Mouse (Mus musculus): Measurements from ENCODE around the gene Pcnx3. TPM values are rescaled to one million over a fixed set of nuclear protein-coding genes. Genes with fewer than 3 reads are reported as not detected.

The Pcnx3 gene
- polyA plus RNA-seq (2014; fragmentation: Nextera tagmentation; extraction: Ambion mirVana): 20.9 and 24.6 TPM in 2 replicates

DNA sequence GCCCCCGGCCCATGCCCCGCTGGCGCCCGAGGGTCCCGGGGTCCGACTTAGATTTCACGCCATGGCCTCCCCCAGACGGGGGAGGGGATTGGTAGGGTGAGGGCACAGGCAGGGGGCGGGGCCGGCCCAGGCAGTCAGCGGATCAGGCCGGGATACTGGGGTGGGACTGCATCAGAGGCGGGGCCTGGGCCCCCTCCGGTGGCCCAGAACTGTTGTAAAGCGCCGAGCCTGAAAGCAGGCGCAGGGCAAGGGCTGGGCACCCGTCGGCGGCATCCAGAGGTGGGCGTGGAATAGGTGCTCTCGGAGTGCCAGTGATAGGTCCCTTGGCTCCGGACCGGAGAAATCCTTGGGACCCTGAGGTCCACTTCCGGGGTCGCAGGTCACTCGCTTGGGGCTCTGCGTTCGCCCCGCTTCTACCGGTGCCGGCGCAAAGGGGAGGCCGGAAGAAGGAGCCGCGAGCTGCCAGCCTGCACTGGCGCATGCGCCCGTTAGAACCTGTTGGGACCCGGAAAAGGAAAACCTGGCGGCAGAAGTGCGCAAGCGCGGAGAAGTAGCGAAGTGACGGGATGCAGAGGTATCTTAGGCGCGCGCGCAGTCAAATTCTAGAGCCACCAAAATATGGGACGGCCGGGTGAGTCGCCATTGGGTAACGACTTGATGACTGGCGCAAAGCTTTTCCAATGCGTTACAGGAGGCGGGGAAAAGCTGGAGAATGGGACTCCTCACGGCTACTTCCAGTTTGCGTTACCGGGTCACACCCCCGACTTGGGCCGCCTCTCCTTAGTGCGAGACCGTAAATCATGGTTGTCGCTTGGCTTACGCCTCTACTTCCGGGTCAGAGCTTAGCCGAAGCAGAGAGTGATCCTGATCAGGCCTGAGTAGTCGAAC, at the start of gene Pcnx3, which contains the start of gene Map3k11:
TSS of gene Pcnx3 (minus strand) at position 709 of the 888 bp plus-strand sequence.
TSS of gene Map3k11 (plus strand) at position 543 of the 888 bp plus-strand sequence.
- peaks cover 21% of the 10 kb centered on the region for H3K4me1 ChIP-seq (ENCODE audit: control insufficient read depth, insufficient read depth, low read length)
- ATAC-seq: peak; percentile 96
- under 1% methylated on average over 69 of the region's 69 CpGs for WGBS

DNA sequence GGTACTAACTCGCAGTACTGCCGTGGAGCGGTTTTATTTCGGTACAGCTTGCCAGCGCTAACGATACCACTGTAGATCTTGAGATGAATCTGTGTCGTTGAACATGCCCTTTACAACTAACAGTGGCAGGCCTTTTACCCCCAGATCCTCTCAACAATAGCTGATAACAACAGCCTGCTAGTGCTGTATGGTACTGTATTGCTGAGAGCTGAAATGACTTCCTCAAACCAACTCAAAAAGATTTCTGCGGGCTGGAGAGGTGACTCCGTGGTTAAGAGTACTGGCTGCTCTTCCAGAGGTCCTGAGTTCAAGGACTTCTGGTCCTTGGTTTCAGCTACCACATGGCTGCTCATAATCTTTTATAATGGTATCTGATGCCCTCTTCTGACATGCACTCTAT, 45.6 kb upstream of the Pcnx3 start:
- Histone ChIP-seq H3K4me1 (ENCODE audit: control insufficient read depth, insufficient read depth, low read length) (peaks cover 10% of the 10 kb centered on the region), H3K4me2 (ENCODE audit: low read length) (no peak overlapping the region), H3K27me3 (replicated peaks; ENCODE audit: control insufficient read depth, insufficient read depth, low read length) (no peaks in the 10 kb centered on the region), H3K4me3 (ENCODE audit: low read depth, low read length) (no peak overlapping the region), H3K9me3 (replicated peaks; ENCODE audit: control insufficient read depth, low read length) (no peaks in the 10 kb centered on the region), H3K36me3 (ENCODE audit: control insufficient read depth, insufficient read depth, low read length) (no peaks in the 10 kb centered on the region), H3K27ac (ENCODE audit: low read depth, low read length) (no peak overlapping the region), H3K9ac (ENCODE audit: low read length) (no peak overlapping the region)
- DNase-seq (ENCODE audit: low spot score) (no peak), ATAC-seq (no peak)
- WGBS: 86% methylated on average over 9 of the region's 9 CpGs

More for the DNA sequence above, at the start of gene Pcnx3, which contains the start of gene Map3k11:
- DNase-seq (ENCODE audit: low spot score): peak; percentile 99
- Histone ChIP-seq H3K27me3 (replicated peaks; ENCODE audit: control insufficient read depth, insufficient read depth, low read length) (no peaks in the 10 kb centered on the region), H3K4me3 (ENCODE audit: low read depth, low read length) (peak within 1 kb of the TSS; percentile 89), H3K36me3 (ENCODE audit: control insufficient read depth, insufficient read depth, low read length) (peaks cover 60% of the 10 kb centered on the region), H3K4me2 (ENCODE audit: low read length) (peak within 1 kb of the TSS; percentile 100), H3K9me3 (replicated peaks; ENCODE audit: control insufficient read depth, low read length) (no peaks in the 10 kb centered on the region), H3K27ac (ENCODE audit: low read depth, low read length) (peak within 1 kb of the TSS; percentile 78), H3K9ac (ENCODE audit: low read length) (peak within 1 kb of the TSS; percentile 87)

DNA sequence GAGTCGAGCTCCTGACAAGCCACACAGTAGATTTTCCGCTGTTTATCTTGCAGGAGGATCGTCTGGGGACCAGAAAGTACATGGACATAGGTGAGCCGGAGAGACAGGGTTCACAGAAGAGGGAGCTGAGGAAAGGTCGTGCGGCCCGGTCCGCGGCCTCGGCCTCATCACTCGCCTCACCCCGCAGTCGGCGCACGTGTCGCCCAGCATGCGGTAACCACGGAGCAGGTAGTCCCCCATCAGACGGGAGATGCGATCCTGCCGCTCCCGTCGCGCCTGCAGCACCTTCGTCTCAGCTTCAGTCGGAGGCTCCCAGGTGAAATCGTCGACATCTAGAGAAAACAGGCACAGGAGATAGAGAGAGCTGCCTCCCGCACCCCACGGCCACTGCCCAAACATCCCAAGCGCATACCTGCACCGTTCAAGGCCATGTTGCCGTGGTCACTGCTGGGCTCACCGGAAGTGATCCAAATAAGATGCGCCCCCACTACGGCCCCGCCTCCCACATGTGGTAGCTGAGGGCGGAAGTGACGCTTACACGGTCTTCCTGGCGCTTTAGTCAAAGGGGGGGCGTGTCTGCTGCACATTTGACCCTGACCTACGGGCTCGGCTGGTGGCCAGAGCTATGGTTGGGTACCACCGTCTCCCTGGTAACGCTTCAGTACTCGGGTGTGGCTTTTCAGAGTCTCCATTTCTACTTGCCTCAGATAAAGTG, 42.7 kb upstream of the Pcnx3 start:
- peak; percentile 98 for DNase-seq (ENCODE audit: low spot score)
- no peaks in the 10 kb centered on the region for H3K9me3 ChIP-seq (replicated peaks; ENCODE audit: control insufficient read depth, low read length)
- H3K27ac ChIP-seq (ENCODE audit: low read depth, low read length): 0 out of 2 replicates have a peak overlapping the region, but pooled peaks have one; percentile 27
- H3K27me3 ChIP-seq (replicated peaks; ENCODE audit: control insufficient read depth, insufficient read depth, low read length): no peaks in the 10 kb centered on the region
- peak overlapping the region; percentile 77 for H3K4me3 ChIP-seq (ENCODE audit: low read depth, low read length)
- WGBS: under 1% methylated on average over 47 of the region's 47 CpGs
- peak overlapping the region; percentile 99 for H3K4me2 ChIP-seq (ENCODE audit: low read length)
- peak overlapping the region; percentile 78 for H3K9ac ChIP-seq (ENCODE audit: low read length)
- peak; percentile 85 for ATAC-seq
- H3K4me1 ChIP-seq (ENCODE audit: control insufficient read depth, insufficient read depth, low read length): peaks cover 30% of the 10 kb centered on the region
- H3K36me3 ChIP-seq (ENCODE audit: control insufficient read depth, insufficient read depth, low read length): 0 out of 2 replicates have a peak, but pooled peaks cover 6% of the 10 kb centered on the region

DNA sequence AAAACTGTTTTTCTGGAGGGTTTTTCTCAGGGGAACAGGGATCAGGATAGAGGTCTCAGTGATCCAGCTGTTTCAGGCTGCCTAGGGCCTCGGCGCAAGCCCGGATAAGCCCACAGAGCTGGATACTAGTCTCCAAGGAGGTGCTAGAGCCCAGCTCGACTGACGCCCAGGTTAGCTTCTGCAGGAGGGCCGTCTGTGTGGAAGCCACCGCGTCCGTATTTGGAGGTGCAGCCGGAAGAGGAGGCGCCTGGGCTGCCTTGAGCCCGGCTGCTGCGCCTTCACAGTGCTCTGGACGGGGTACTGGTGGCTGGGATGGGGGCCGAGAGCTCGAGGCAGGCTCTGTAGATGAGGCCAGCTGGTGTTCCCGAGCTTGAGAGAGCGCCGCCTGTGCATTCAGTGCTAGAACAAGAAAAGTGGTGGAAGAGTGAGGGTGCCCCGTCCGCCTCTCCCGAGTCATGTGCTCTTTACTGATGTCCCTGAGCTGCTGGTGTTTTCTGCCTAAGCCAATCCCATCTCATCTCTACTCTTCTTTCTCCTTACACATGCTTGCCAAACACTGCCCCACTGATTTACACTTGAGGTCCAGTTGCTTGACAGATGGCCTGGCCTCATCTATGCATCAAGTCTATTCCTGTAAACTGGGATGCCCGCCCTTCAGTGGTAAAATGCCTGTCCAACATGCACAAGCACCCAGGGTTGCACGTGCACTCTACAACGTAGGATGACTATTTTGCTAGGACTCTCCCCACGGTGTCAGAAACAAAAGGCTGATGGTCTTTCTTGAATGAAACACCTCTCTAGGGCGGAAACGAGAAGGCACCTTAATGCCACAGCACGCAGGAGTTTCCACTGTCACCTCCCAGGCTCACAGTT, 41.8 kb upstream of the Pcnx3 start:
- peak overlapping the region; percentile 78 for H3K9ac ChIP-seq (ENCODE audit: low read length)
- DNase-seq (ENCODE audit: low spot score) (no peak), ATAC-seq (no peak)
- peak overlapping the region; percentile 99 for H3K4me3 ChIP-seq (ENCODE audit: low read depth, low read length)
- H3K9me3 ChIP-seq (replicated peaks; ENCODE audit: control insufficient read depth, low read length): no peaks in the 10 kb centered on the region
- H3K27me3 ChIP-seq (replicated peaks; ENCODE audit: control insufficient read depth, insufficient read depth, low read length): no peaks in the 10 kb centered on the region
- no peak overlapping the region for H3K27ac ChIP-seq (ENCODE audit: low read depth, low read length)
- WGBS: 72% methylated on average over 29 of the region's 29 CpGs
- peak overlapping the region; percentile 99 for H3K4me2 ChIP-seq (ENCODE audit: low read length)
- peaks cover 39% of the 10 kb centered on the region for H3K4me1 ChIP-seq (ENCODE audit: control insufficient read depth, insufficient read depth, low read length)
- peaks cover 12% of the 10 kb centered on the region for H3K36me3 ChIP-seq (ENCODE audit: control insufficient read depth, insufficient read depth, low read length)

DNA sequence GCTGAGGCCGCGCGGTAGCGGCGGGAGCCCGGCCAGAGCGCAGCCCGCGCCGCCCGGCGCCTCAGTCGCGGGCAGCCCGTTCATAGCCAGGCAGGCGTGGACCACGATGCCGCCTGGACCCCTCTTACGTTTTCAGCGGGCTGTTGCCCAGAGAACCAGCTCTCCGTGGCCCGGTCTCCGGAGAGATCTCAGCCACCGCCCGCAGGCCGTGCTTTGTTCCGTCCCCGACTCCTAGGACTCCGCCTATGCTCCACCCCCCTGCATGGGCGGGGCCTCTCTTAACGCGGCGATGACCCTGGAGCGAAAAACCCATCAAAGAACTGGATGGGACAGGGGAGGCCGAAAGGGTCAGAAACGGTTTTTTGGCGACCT, 40.7 kb upstream of the Pcnx3 start, which contains the start of gene Fam89b:
TSS of gene Fam89b (minus strand) at position 210 of the 372 bp plus-strand sequence.
- DNase-seq (ENCODE audit: low spot score) (peak; percentile 94), ATAC-seq (peak; percentile 84)
- peak within 1 kb of the TSS; percentile 99 for H3K4me2 ChIP-seq (ENCODE audit: low read length)
- H3K4me3 ChIP-seq (ENCODE audit: low read depth, low read length): peak within 1 kb of the TSS; percentile 99
- H3K27me3 ChIP-seq (replicated peaks; ENCODE audit: control insufficient read depth, insufficient read depth, low read length): no peaks in the 10 kb centered on the region
- under 1% methylated on average over 36 of the region's 37 CpGs for WGBS
- peaks cover 24% of the 10 kb centered on the region for H3K36me3 ChIP-seq (ENCODE audit: control insufficient read depth, insufficient read depth, low read length)
- H3K9ac ChIP-seq (ENCODE audit: low read length): peak within 1 kb of the TSS; percentile 100
- H3K4me1 ChIP-seq (ENCODE audit: control insufficient read depth, insufficient read depth, low read length): peaks cover 40% of the 10 kb centered on the region
- H3K27ac ChIP-seq (ENCODE audit: low read depth, low read length): peak within 1 kb of the TSS; percentile 96
- H3K9me3 ChIP-seq (replicated peaks; ENCODE audit: control insufficient read depth, low read length): no peaks in the 10 kb centered on the region

DNA sequence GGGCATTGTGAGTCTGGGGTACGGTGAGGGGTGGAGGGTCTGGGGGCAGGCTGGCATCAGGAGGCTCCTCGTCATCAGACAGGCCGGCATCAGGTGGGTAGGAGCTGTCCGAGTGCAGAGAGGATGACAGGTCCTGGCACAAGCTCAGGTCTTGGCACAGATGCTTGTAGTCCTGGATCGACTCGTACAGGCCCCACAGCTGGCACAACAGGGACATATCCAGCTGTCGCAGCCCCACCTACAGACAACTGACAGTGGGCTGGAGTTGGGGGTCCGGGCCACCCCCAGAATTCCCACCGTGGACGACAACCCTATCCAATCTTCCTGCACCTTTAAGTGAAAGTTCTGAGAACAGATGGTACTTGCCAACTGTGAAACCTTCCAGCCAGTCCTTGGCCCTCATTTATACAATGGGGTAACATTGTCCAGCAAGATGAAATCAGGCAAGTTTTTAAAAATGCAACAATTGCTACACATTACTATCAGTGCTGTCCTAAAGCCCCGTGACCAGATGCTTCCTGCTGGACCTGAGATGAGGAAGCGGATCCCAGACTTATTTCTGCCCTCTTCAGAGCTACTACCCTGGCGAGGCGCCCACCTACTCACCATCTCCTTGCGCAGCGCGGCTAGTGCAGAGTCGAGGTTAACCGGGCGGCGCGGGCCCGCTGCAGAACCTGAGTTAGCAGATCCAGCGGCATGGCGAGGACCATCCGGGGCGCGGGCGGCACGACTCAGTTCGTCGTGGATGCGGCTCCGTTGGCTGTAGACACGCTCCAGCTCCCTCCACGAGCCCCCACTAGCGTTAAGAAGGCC, 40.1 kb upstream of the Pcnx3 start:
- H3K27ac ChIP-seq (ENCODE audit: low read depth, low read length): peak overlapping the region; percentile 96
- H3K4me3 ChIP-seq (ENCODE audit: low read depth, low read length): peak overlapping the region; percentile 99
- no peaks in the 10 kb centered on the region for H3K27me3 ChIP-seq (replicated peaks; ENCODE audit: control insufficient read depth, insufficient read depth, low read length)
- H3K4me1 ChIP-seq (ENCODE audit: control insufficient read depth, insufficient read depth, low read length): peaks cover 40% of the 10 kb centered on the region
- peaks cover 29% of the 10 kb centered on the region for H3K36me3 ChIP-seq (ENCODE audit: control insufficient read depth, insufficient read depth, low read length)
- 5% methylated on average over 37 of the region's 37 CpGs for WGBS
- H3K9me3 ChIP-seq (replicated peaks; ENCODE audit: control insufficient read depth, low read length): no peaks in the 10 kb centered on the region
- peak overlapping the region; percentile 99 for H3K4me2 ChIP-seq (ENCODE audit: low read length)
- H3K9ac ChIP-seq (ENCODE audit: low read length): peak overlapping the region; percentile 100
- DNase-seq (ENCODE audit: low spot score) (peak; percentile 73), ATAC-seq (peak; percentile 33)

DNA sequence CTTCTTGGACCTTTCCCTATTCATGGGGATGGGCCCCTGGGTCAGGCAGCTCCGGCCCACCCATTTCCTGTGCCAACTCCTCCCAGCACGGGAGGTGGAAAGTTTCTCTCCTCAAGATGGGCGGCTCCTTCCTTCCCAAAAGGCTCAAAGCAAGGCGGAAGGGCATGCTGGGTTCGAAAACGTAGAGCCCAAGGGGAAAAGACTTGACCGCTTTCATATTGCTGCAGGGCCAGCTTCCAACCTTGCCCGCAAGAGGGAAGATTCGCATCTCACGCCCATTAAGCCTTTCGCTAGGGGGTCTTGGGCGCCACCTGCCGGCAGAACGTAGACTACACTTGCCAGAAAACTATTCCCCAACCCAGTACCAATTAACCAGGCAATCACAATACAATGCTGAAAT, 39.0 kb upstream of the Pcnx3 start:
- Histone ChIP-seq H3K9me3 (replicated peaks; ENCODE audit: control insufficient read depth, low read length) (no peaks in the 10 kb centered on the region), H3K4me3 (ENCODE audit: low read depth, low read length) (peak overlapping the region; percentile 99), H3K4me2 (ENCODE audit: low read length) (peak overlapping the region; percentile 99), H3K27me3 (replicated peaks; ENCODE audit: control insufficient read depth, insufficient read depth, low read length) (no peaks in the 10 kb centered on the region), H3K27ac (ENCODE audit: low read depth, low read length) (peak overlapping the region; percentile 1; the same call in 1 of the 2 replicates), H3K4me1 (ENCODE audit: control insufficient read depth, insufficient read depth, low read length) (peaks cover 40% of the 10 kb centered on the region), H3K9ac (ENCODE audit: low read length) (peak overlapping the region; percentile 100), H3K36me3 (ENCODE audit: control insufficient read depth, insufficient read depth, low read length) (peaks cover 37% of the 10 kb centered on the region)
- 6% methylated on average over 14 of the region's 14 CpGs for WGBS
- DNase-seq (ENCODE audit: low spot score): peak; percentile 89
- ATAC-seq: peak; percentile 19; the same call in 1 of the 2 replicates
